Mouse (Mus musculus) frontal cortex, postnatal 14 days (tissue): ENCODE results near the gene Mroh2a.

Experiments
- DNase-seq, 2 experiments: peaks; one replicate each; pipeline ENCODE4 v3.0.0; 2022; ENCODE audit warnings: low spot score in 2 of 2

Gene Mroh2a

GRCm38 (mm10) chr1:88235046-88235893 lies 8.5 kb downstream of the Mroh2a start:
- DNase-seq, result no peak

DNA sequence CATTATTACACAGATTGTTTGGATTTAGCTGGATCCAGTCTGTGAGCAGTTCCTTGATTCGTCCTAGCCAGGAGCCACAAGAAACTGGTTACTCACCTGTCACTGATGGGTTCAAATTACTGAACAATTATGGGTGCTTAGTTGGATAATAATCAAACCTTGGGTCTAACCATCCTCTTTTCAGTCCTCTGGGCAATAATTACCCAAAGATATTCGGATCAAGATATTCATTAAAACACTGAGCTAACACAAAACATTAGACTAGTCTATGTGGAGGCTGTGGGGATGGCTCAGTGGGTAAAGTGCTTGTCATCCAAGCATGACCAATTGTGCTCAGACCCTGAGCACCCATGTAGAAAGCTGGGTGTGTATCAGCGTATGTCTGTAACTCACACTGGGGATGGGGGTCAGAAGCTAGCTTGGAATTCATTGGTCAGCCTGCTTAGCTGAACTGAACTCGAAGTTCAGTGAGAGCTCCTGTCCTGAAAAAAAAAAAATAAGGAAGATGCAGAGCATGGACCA lies 9.2 kb downstream of the Mroh2a start:
- no peak for DNase-seq

- DNase-seq, result no peak
Measured at GRCm38 (mm10) chr1:88237311-88237710, 10.5 kb downstream of the Mroh2a start.

- no peak for DNase-seq
Measured at GRCm38 (mm10) chr1:88238771-88239170, 12.0 kb downstream of the Mroh2a start.

GRCm38 (mm10) chr1:88240072-88240471 lies 13.3 kb downstream of the Mroh2a start:
- no peak for DNase-seq

DNA sequence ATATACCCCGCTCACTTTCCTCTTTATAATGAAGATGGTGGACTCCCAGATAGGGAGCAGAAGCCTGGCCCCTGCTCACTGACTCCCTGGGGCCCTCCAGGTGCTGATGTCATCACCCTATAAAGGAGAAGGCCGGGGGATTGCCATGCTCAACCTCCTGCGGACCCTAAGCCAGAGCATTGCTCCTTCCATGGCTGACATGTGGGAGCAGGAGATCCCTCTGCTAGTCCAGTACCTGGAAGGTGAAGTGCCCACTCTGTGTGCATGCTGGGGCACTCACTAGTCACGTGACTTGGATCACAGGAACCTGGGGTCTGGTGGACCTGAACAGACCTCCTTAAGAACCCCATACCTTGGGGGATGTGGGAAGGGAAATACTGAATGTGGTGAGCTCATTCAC lies 13.8 kb downstream of the Mroh2a start:
- no peak for DNase-seq

DNA sequence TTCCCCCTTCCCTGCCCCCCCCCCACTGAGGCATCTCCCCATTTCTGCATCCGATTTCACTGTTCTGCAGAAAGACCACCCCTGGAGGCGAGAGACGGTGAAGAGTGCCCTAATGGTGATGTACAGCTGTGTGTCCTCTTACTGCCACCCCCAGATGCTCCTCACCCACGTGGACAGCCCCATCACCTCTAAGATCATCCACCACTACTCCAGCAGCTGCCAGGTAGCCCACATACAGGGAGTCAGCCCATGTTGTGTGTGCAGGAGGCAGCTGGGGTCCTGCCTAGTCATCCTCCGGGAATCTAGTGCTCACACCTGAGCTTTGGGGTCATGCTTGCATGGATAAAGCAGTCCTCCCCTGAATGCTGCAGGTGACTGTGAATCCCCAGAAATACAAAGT lies 17.1 kb downstream of the Mroh2a start:
- DNase-seq, result no peak

- no peak for DNase-seq
Measured at GRCm38 (mm10) chr1:88245881-88246280, 19.1 kb downstream of the Mroh2a start.

DNA sequence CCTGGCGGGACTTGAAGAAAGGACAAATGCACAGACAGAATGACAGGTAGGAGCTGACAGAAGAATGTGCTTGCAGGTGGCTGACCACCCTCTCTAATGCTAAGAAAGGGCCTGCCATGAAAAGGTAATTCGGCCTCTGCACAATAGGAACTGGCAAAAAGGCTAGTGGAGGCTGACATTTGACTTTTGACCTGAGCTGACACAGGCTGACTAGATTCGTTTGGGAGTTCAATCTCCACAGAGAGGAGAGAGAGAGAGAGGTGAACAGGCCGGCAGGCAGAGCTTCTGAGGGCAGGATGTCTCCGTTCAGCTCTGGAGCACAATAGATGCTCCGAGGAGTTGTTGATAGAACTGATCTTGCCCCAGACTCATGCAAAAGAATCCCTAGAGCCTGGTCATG lies 19.6 kb downstream of the Mroh2a start:
- DNase-seq, result no peak

DNA sequence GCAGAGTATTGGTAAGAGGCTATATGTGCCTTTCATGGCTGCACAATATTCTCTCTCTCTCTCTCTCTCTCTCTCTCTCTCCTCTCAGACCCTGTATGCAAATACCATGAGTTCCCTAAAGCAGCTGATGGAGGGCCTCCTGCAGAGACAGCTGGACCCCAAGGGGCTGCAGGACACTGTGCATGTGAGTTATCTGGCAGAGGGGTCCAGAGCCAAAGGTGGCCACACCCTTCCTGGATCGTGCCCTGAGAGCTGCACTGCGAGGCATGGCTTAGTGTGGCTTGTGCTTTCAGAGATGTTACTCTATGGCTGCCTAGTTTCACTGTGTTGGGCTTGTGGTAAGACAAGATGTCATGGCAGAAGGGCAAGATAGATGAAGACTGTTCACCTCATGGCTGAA lies 20.9 kb downstream of the Mroh2a start:
- DNase-seq, result no peak

DNA sequence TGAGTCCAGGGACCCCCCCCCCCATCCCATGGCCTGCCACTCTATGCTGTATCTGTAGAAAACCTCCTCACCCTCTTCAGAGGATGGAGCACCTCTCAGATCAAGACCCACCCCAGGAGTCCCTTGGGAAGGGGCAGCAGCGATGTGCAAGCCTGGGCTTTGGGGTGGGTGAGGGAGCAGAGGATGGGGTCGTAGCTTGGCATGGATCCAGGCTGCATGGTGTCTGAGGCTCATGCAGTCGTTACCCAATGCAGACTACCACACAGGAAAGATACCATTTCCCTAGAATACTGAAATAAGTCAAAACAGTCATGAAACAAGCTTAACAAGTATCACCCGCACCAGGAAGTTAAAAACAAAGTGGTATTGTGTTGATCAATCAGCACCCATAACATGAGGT lies 21.9 kb downstream of the Mroh2a start:
- no peak for DNase-seq

DNA sequence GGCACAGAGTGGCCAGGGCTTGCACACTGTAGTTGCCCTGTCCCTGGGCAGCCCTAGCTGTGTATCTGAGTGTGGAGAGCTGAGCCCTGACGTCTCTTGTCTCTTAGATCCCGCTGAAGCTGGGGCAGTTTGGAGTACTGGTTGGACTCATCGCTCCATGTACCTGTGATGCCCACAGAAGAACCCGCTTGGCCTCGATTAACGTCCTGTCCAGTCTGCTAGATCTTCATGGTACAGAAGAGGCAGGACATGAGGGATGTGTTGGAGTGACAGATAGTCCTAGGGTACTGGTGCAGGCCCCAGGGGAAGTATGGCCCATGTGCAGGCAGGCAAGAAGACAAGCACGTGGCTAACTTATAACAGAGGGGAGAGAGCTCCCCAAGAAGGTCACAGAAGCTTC lies 22.8 kb downstream of the Mroh2a start:
- no peak for DNase-seq

DNA sequence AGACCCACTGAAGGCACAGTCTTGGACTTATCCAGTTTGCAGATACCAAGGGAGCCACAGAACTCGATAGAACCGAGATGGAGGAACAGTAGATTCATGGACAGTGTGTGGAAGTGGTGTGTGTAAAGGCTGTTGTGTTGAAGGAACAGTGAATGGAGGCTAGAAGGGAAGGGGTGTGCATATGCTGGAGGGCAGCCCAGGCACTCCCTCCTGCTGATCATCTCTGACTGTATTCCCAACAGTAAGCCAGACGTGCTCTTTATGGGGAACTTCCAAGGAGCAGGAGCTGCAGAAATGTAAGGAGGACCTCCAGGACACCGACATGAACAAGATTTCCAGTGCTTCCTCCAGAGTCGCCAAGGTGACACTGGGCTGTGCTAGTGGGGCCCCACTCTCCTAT lies 23.2 kb downstream of the Mroh2a start:
- no peak for DNase-seq

GRCm38 (mm10) chr1:88253106-88253505 lies 26.3 kb downstream of the Mroh2a start:
- no peak for DNase-seq

DNA sequence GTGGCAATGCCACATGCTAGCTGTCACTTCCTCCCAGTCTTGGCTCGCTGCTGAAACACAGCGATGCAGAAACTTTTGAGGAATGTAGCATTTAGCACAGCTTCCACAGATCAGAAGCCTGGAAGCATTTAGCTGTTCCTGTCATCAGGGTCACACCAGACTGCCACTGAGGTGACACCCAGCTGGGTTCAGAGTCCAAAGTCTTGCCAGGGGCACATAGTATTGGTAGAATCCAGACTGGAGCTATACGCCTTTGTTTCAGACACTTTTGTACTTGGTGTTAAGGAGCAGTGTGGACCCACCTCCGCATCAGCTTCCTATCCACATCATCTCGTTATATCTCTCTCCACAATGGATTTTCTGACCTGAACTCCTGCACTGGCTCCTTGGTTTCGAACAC lies 26.8 kb downstream of the Mroh2a start:
- DNase-seq, result no peak

GRCm38 (mm10) chr1:88254793-88255465 lies 28.1 kb downstream of the Mroh2a start:
- no peak for DNase-seq

GRCm38 (mm10) chr1:88255466-88255857 lies 28.7 kb downstream of the Mroh2a start:
- no peak for DNase-seq

- DNase-seq, result no peak
Measured at GRCm38 (mm10) chr1:88255989-88256754, 29.4 kb downstream of the Mroh2a start.

- no peak for DNase-seq
Measured at GRCm38 (mm10) chr1:88256886-88257663, 30.3 kb downstream of the Mroh2a start.

- no peak for DNase-seq
Measured at GRCm38 (mm10) chr1:88257681-88258080, 30.9 kb downstream of the Mroh2a start.

DNA sequence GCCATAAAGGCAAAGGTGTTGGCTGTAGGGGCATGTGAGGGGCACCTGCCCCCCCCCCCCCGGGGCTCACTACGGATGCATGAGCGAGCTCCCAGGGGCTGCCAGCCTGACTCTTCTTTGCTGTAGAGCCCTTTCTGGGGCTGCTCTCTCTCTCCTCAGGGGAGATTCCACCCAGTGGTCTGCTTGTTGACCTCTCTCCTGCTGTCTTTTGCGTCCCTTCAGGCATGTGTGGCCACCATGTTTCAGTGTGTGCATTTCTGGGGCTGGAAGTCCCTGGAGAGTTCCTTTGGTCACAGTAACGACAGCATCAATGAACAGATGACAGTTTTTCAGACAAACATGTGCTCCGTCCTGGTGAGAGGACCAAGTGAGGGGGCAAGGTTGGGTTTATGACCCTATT lies 31.6 kb downstream of the Mroh2a start:
- no peak for DNase-seq
